Mouse (Mus musculus): Measurements from ENCODE around the gene Xpnpep3.

Gene Xpnpep3

DNA sequence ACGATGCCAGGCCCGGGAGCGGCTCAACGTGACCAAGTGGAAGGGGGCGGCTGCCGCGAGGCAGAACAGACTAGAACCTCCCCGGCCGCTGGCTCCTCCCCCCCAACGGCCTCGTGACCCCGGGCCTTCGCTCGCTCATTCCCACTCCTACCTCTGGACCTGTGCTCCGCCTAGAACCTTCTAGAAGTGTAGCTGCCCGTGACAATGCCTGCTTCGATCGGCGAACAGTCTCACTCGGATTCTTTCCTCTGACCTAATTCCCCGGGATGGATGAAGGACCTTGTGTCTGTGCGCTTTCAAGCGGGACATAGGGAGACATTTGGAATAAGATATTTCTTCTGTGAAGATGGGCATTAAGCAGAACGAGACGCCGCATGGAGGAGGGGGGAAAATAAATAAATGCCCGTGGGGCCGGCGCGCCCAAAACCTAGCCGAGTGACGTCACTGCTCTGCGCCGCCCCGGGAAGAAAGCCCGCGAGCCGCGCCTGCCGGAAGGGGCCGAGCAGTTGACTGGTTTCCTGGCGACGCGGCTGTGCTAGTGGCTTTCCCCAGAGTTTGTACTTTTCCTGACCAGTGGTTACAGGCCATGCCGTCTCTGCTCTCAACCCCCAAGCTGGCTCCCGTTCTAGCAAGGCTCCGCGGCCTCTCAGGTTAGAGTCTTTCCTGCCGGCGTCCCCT lies at the start of gene Xpnpep3, which contains the start of gene St13:
TSS of gene Xpnpep3 (plus strand) at position 501 of the 678 bp plus-strand sequence.
TSS of gene St13 (minus strand) at position 440 of the 678 bp plus-strand sequence.
- no peak for TF ChIP-seq NANOG (IDR thresholded peaks at IDR 0.05; ENCODE audit: borderline replicate concordance, low read length)
- no peak for TF ChIP-seq CTCF (conservative IDR thresholded peaks at IDR 0.05; ENCODE audit: low read length)
- no peak for TF ChIP-seq POU5F1 (IDR thresholded peaks at IDR 0.05; ENCODE audit: borderline replicate concordance, low read length)
- H3K4me1 ChIP-seq (replicated peaks; ENCODE audit: low read depth, low read length) = peaks cover 43% of the 10 kb centered on the region
- H3K4me3 ChIP-seq (replicated peaks; ENCODE audit: low read length) = peak within 1 kb of the TSS; percentile 99
- no peaks in the 10 kb centered on the region for H3K9me3 ChIP-seq (ENCODE audit: low read length)
- peaks cover 39% of the 10 kb centered on the region for H3K36me3 ChIP-seq (ENCODE audit: insufficient read depth, low read length)
- no peaks in the 10 kb centered on the region for H3K27me3 ChIP-seq (ENCODE audit: insufficient read depth, low read length)

- no peaks in the 10 kb centered on the region for H3K9me3 ChIP-seq (ENCODE audit: low read length)
- peaks cover 34% of the 10 kb centered on the region for H3K36me3 ChIP-seq (ENCODE audit: insufficient read depth, low read length)
- TF ChIP-seq NANOG (IDR thresholded peaks at IDR 0.05; ENCODE audit: borderline replicate concordance, low read length) (no peak), POU5F1 (IDR thresholded peaks at IDR 0.05; ENCODE audit: borderline replicate concordance, low read length) (no peak), CTCF (conservative IDR thresholded peaks at IDR 0.05; ENCODE audit: low read length) (no peak)
Measured at GRCm38 (mm10) chr15:81350401-81350800, 49.5 kb upstream of the Xpnpep3 start.

DNA sequence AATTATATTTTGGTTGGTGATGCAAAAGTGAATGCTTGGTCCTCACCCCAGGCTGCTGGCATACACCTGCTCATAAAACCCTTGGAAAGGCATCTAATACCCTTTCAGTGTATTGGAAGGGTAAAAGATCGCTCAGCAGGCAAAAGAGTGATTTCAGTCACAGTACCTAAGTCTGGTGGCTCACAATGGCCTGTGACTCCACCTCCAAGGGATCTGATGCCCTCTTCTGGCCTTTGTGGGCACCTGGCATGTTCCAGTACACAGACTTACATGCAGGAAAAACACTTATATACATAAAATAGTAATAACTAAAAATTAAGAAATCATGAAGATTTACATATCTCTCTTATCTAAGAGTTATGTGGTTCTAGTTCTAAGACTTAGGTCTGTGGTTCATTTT lies 47.3 kb upstream of the Xpnpep3 start:
- Histone ChIP-seq H3K9me3 (ENCODE audit: low read length) (no peaks in the 10 kb centered on the region), H3K27me3 (ENCODE audit: insufficient read depth, low read length) (no peaks in the 10 kb centered on the region), H3K36me3 (ENCODE audit: insufficient read depth, low read length) (peaks cover 26% of the 10 kb centered on the region), H3K4me3 (replicated peaks; ENCODE audit: low read length) (no peak overlapping the region), H3K4me1 (replicated peaks; ENCODE audit: low read depth, low read length) (peaks cover 16% of the 10 kb centered on the region)
- TF ChIP-seq POU5F1 (IDR thresholded peaks at IDR 0.05; ENCODE audit: borderline replicate concordance, low read length) = no peak
- TF ChIP-seq NANOG (IDR thresholded peaks at IDR 0.05; ENCODE audit: borderline replicate concordance, low read length) = no peak
- no peak for TF ChIP-seq CTCF (conservative IDR thresholded peaks at IDR 0.05; ENCODE audit: low read length)

More at GRCm38 (mm10) chr15:81350401-81350800, 49.5 kb upstream of the Xpnpep3 start:
- no peaks in the 10 kb centered on the region; the same call in 1 of the 2 replicates for H3K4me1 ChIP-seq (replicated peaks; ENCODE audit: low read depth, low read length)
- no peak overlapping the region for H3K4me3 ChIP-seq (replicated peaks; ENCODE audit: low read length)
- no peaks in the 10 kb centered on the region for H3K27me3 ChIP-seq (ENCODE audit: insufficient read depth, low read length)

- Histone ChIP-seq H3K36me3 (ENCODE audit: insufficient read depth, low read length) (peaks cover 27% of the 10 kb centered on the region; the same call in 1 of the 2 replicates), H3K9me3 (ENCODE audit: low read length) (no peaks in the 10 kb centered on the region), H3K4me1 (replicated peaks; ENCODE audit: low read depth, low read length) (peaks cover 40% of the 10 kb centered on the region), H3K4me3 (replicated peaks; ENCODE audit: low read length) (no peak overlapping the region), H3K27me3 (ENCODE audit: insufficient read depth, low read length) (no peaks in the 10 kb centered on the region)
- TF ChIP-seq CTCF (conservative IDR thresholded peaks at IDR 0.05; ENCODE audit: low read length) (peak; percentile 86), POU5F1 (IDR thresholded peaks at IDR 0.05; ENCODE audit: borderline replicate concordance, low read length) (no peak)
Measured at GRCm38 (mm10) chr15:81355146-81355761, 44.7 kb upstream of the Xpnpep3 start.

DNA sequence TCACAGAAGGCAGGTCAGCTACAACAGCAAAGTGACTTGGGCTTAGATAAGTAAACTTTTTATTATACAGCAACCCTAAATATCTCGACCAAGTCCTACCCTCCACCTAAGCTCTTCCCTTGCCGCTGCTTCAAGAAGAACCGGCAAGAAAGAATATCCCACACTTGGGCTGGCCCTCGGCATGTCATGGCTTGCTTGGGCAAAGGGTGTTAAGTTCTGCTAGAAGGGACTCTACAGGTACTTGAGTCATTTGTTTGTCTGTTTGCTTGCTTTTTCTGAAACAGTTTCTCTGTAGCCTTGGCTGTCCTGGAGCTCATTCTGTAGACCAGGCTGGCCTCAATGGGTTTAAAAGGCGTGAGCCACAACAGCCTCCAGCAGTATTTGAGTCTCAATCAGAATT lies 43.0 kb upstream of the Xpnpep3 start:
- Histone ChIP-seq H3K36me3 (ENCODE audit: insufficient read depth, low read length) (peaks cover 22% of the 10 kb centered on the region; the same call in 1 of the 2 replicates), H3K9me3 (ENCODE audit: low read length) (no peaks in the 10 kb centered on the region), H3K4me1 (replicated peaks; ENCODE audit: low read depth, low read length) (peaks cover 51% of the 10 kb centered on the region), H3K4me3 (replicated peaks; ENCODE audit: low read length) (no peak overlapping the region), H3K27me3 (ENCODE audit: insufficient read depth, low read length) (no peaks in the 10 kb centered on the region)
- TF ChIP-seq CTCF (conservative IDR thresholded peaks at IDR 0.05; ENCODE audit: low read length) = no peak
- TF ChIP-seq NANOG (IDR thresholded peaks at IDR 0.05; ENCODE audit: borderline replicate concordance, low read length) = no peak
- TF ChIP-seq POU5F1 (IDR thresholded peaks at IDR 0.05; ENCODE audit: borderline replicate concordance, low read length) = no peak

DNA sequence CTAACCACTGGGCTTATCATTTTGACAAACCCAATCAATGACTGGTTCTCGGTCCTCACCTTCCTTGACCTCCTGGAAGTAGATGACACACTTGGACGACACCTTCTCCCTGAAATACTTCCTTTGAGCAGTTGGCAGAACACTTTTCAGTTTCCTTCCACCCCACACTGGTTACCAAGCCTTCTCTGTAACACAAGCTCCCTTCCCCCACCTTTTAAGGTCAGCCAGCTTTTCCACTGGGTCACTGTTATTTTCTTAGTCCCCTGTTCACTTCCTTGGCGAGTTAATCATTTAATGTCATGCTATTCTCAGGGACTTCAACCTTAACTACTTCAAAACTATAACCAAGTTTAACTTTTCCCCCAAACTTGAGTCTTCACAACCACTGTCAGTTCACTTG lies 41.0 kb upstream of the Xpnpep3 start:
- Histone ChIP-seq H3K36me3 (ENCODE audit: insufficient read depth, low read length) (peaks cover 36% of the 10 kb centered on the region), H3K27me3 (ENCODE audit: insufficient read depth, low read length) (no peaks in the 10 kb centered on the region), H3K9me3 (ENCODE audit: low read length) (no peaks in the 10 kb centered on the region), H3K4me3 (replicated peaks; ENCODE audit: low read length) (no peak overlapping the region), H3K4me1 (replicated peaks; ENCODE audit: low read depth, low read length) (peaks cover 63% of the 10 kb centered on the region)
- TF ChIP-seq POU5F1 (IDR thresholded peaks at IDR 0.05; ENCODE audit: borderline replicate concordance, low read length) (no peak), CTCF (conservative IDR thresholded peaks at IDR 0.05; ENCODE audit: low read length) (no peak), NANOG (IDR thresholded peaks at IDR 0.05; ENCODE audit: borderline replicate concordance, low read length) (no peak)

GRCm38 (mm10) chr15:81359421-81359820 lies 40.5 kb upstream of the Xpnpep3 start:
- H3K9me3 ChIP-seq (ENCODE audit: low read length) = no peaks in the 10 kb centered on the region
- TF ChIP-seq CTCF (conservative IDR thresholded peaks at IDR 0.05; ENCODE audit: low read length) = no peak
- no peak for TF ChIP-seq POU5F1 (IDR thresholded peaks at IDR 0.05; ENCODE audit: borderline replicate concordance, low read length)
- H3K4me3 ChIP-seq (replicated peaks; ENCODE audit: low read length) = peak overlapping the region; percentile 91
- H3K27me3 ChIP-seq (ENCODE audit: insufficient read depth, low read length) = no peaks in the 10 kb centered on the region
- peaks cover 63% of the 10 kb centered on the region for H3K4me1 ChIP-seq (replicated peaks; ENCODE audit: low read depth, low read length)
- H3K36me3 ChIP-seq (ENCODE audit: insufficient read depth, low read length) = peaks cover 36% of the 10 kb centered on the region

- Histone ChIP-seq H3K36me3 (ENCODE audit: insufficient read depth, low read length) (peaks cover 46% of the 10 kb centered on the region), H3K4me1 (replicated peaks; ENCODE audit: low read depth, low read length) (peaks cover 62% of the 10 kb centered on the region), H3K27me3 (ENCODE audit: insufficient read depth, low read length) (no peaks in the 10 kb centered on the region), H3K4me3 (replicated peaks; ENCODE audit: low read length) (peak within 1 kb of the TSS; percentile 91), H3K9me3 (ENCODE audit: low read length) (no peaks in the 10 kb centered on the region)
- no peak for TF ChIP-seq CTCF (conservative IDR thresholded peaks at IDR 0.05; ENCODE audit: low read length)
- 0 out of 2 replicates have a peak, but pooled peaks have one; percentile 23 for TF ChIP-seq NANOG (IDR thresholded peaks at IDR 0.05; ENCODE audit: borderline replicate concordance, low read length)
Measured at GRCm38 (mm10) chr15:81360345-81361021, 39.5 kb upstream of the Xpnpep3 start, which contains the start of gene Slc25a17. Gene Slc25a17, minus strand, starts transcription at chr15:81360812.
